Mouse (Mus musculus): ENCODE results near the gene Slc9a8.

The Slc9a8 gene

GRCm38 (mm10) chr2:167485501-167486377 lies 64.2 kb downstream of the Slc9a8 start:
- peak; percentile 80 for DNase-seq

- DNase-seq: no peak
These were observed 65.1 kb downstream of the Slc9a8 start for GRCm38 (mm10) chr2:167486573-167486972.

DNA sequence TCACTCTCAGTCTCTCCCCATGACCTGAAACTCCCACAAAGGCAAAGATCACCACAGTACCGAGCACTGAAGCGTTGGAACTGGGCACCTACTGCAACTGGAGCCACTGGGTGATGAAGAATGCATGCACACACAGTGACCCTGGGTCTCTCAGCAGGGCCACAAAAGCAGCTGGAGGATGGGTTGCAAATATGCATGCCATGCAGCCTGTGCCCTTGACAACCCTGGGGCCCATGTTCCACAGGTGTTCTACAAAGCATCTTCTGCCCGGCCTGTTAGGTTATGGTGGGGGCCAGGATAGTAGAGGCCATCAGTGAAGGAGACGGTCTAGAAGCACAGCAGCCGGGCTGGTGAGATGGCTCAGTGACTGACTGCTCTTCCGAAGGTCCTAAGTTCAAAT lies 66.0 kb downstream of the Slc9a8 start:
- no peak for DNase-seq

DNA sequence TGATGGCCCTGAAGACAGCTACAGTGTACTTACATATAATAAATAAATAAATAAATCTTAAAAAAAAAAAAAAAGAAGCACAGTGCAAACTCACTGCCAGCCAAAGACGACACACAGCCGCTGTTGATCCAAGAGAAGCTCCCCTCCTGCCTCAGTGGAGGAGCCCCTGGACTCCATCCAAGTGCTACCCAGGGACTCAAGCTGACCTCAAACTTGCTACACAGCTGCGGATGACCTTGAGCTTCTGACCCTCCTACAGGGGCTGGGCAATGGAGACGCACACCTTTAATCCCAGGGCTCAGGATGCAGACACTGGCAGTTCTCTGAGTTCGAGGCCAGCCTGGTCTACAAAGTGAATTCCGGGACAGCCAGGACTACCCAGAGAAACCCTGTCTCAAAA lies 66.5 kb downstream of the Slc9a8 start:
- DNase-seq: no peak

- no peak for DNase-seq
These were observed 69.5 kb downstream of the Slc9a8 start for GRCm38 (mm10) chr2:167490813-167491525.

DNA sequence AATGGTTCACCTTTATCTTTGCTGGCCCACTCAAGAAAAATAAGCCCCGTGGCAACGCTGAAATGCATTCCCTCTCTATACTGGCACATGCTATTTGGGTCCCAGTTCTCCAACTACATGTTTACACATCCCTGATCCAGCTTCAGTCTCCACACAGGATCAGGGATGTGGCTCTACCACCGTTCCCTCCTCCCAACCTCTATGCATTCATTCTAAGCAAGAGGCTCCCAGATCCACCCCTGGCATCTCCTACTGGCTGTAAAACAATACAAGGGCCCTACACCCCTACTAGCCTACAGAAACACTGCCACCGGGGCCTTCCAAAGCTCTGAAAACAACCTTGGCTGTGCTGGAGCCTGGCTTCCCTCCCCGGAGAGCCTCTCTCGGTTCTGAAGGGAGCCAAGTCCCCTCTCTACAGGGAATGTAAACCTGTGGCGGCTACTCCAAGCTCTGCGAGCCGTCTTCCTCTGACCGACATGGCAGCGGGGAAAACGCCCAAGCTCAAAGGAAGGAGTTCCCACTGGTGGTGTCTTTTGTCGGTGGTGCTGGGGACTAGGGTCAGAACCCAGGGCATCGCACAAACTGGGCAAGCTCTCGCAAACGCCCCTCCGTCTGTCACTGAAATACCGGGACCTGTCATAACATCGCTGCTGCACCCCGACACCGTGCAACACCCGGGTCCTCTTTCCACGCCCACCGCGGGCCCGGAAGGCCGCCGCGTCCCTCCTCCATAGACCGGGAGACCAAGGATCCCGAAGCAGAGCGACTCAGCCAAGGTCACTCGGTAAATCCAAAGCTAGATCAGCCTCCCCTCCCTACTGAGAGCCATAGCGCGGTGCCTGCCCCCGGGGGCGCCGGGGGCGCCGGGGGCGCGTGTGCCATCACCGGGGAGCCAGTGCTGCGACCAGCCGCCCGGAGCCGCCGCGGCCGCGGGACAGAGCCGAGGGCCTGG lies 70.5 kb downstream of the Slc9a8 start, which contains the start of gene Rnf114:
Gene Rnf114, plus strand, starts transcription at position 889 of the 952 bp plus-strand sequence.
- DNase-seq: peak; percentile 49

DNA sequence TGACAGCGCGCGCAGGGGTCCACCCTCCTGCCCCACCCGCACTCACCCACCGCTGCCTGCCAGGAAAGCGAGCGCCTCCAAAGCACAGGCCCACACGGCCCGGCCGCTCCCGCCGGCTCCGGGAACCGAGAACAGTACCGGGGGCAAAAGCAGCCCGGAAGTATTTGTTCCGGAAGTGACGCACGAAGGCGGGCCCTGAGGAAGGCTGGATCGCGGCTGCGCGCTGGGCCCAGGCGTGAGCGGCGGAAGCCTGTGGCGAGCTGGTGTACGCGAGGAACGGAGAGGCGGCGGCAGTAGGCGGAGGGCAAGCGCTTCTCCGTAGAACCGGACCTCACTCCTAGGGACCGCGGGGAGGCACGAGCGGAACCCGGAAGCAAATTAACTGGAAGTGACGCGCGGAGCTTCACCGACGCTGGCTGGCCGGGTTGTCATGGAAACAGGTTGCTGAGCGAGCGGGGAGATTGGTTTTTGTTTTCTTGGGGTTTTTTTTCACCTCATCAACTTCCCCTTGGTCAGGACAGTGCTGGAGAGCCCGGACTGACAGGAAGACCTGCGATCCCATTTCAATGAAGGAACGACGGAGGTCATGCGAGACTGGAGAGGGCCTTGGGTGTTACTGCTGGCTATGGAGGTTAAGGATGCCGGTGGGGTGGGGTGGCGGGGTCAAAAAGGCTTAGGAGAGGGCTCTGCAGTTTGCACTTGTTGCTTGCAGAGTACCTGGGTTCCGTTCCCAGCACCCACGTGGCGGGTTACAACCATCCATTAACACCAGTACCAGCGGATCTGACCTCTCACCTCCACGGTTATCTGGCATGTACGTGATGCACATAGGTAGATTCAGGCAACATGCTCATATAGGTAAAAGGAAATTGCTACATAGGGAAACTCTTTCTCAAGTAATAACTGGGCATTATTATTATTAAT lies 71.5 kb downstream of the Slc9a8 start, which contains the start of gene Spata2:
Gene Spata2, minus strand, starts transcription at position 175 of the 924 bp plus-strand sequence.
- DNase-seq: peak; percentile 96

DNA sequence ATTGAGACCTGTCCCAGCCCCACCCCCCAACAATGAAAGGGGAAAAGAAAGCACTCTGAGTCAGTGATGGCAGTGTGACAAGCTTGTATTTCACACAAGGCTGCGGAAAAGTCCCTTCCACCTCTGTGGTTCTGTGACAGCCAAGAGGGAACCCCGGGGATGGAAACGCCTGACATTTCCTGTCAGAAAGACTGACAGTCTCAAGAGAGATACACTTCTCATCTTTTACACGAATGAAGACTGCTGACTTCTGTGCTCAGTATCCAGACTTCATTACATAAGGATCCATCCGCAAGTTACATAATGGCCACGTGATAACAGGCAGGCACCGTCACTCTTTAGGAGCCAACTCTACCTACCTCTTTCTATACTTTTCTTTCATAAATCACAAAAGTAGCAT lies 74.9 kb downstream of the Slc9a8 start:
- DNase-seq: no peak

- peak; percentile 64 for DNase-seq
These were observed 75.8 kb downstream of the Slc9a8 start for GRCm38 (mm10) chr2:167497272-167497671.

GRCm38 (mm10) chr2:167502554-167503252 lies 81.2 kb downstream of the Slc9a8 start:
- DNase-seq: no peak

- peak; percentile 89 for DNase-seq
These were observed 81.9 kb downstream of the Slc9a8 start for GRCm38 (mm10) chr2:167503253-167503895.

- peak; percentile 87 for DNase-seq
These were observed 82.4 kb downstream of the Slc9a8 start for GRCm38 (mm10) chr2:167503896-167504349.

DNA sequence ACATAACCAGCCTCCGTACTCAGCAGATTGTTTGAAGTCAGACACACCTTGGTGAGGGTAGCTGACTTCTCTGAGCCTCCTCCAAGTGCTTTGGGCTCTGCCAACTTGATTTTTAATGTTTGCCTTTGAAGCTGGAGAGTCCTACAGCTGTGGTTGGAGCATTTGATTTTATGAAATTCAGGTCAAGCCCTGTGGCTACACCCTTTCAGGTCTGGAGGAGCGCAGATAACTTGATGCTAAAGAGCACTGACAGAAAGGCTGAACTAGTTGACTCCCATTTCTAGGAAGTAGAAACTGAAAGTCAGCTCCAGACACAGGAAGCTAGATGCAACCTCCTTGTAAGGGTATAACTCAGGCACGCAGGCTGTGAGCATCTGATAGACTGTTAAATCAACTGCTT lies 83.6 kb downstream of the Slc9a8 start:
- no peak for DNase-seq

DNA sequence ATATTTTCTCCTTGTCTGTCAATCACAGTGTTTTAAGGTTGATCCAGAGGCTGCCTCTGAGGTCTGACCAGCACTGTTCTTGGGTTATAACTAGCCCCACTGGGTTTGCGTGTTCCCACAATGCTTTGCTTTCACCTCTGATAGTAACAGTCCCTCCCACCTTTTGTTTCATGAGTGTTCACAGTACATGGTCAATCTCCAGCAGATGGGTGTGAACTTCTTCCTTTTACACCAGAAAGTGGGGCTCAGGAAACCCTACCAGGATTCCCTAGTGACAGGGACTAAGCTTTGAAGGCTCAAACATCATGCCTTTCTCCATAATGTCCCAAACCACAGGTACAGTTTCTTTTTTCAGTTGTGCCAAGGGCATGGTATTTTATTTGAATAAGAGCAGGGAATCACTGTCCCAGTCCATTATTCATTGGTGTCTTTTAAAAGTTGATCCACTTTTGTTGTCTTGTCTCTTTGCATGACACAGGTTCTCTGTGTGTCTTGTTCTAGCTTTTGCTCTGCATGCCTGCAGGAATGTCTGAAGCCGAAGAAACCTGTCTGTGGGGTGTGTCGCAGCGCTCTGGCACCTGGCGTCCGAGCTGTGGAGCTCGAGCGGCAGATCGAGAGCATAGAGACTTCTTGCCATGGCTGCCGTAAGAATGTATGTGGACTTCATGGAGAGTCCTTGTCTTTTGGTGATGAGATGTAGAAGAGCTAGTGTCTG lies 85.2 kb downstream of the Slc9a8 start:
- no peak for DNase-seq

DNA sequence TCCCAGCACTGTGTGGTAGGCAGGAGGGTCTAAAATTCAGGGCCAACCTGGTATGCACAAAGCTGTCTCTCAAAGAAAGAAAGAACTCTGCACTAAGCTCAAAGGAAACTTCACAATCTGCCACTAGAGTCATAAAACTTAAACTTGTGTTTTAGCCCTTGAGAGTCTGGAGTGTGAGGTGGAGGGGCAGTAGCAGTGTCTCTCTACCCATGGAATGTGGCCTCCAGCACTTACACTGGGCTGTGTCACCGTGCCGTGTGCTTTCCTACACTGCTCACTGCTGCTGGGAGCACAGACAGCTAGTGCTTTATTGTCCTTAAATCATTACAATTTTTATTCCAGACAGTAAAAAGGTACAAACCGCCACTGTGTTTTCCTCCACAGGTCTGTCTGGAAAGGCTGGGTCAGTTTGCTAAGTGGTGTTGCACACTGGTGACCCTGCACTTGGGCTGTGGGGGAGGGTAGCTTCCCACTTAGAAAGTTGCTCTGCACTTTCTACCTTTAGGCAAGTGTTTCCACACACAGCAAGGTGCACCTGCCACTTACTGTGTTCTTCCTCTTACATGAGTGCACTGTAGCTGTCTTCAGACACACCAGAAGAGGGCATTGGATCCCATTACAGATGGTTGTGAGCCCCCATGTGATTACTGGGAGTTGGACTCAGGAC lies 86.3 kb downstream of the Slc9a8 start:
- no peak for DNase-seq

DNA sequence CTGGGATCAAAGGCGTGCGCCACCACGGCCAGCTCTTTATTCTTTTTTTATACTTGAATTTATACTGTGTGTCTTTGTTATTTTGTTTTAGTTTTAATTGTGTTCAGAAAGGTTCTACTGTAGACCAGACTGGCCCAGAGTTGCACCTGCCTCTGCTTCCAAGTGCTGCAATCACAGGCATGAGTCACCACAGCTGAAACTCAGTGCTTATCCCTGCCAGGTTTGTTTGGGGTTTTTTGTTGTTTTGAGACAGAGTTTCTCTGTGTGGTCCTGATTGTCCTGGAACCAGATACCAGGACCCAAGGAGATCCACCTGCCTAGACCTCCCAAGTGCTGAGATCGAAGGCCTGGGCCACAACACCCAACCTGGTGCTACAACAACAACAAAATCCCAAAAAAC lies 87.1 kb downstream of the Slc9a8 start:
- DNase-seq: no peak

DNA sequence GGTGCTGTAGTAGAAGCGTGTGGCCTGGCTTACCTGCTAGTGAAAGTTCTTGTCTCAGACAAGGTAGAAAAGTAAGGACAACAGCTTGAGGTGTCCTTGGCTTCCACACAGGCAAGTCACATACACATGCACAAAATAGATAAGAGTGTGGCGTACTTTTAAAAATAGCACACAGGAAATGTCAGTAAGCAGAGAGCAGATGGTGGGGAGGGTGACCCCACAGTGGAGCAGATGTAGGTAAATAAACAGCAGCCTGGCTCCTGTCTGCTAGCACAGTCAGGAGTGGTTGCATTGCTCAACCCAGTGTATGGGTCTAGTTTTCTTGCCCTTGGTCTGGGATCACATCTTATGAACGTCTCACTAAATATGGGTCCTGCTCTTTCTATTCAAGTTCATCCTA lies 89.0 kb downstream of the Slc9a8 start:
- DNase-seq: no peak

GRCm38 (mm10) chr2:167512365-167512764 lies 90.9 kb downstream of the Slc9a8 start:
- no peak for DNase-seq

- DNase-seq: no peak
These were observed 91.5 kb downstream of the Slc9a8 start for GRCm38 (mm10) chr2:167512970-167513369.

All from kidney, adult 18-20 months (tissue).